Mouse (Mus musculus) small intestine, adult 2 months (tissue): ENCODE measurements around the gene Atp13a2. TPM values are rescaled to one million over a fixed set of nuclear protein-coding genes. Genes with fewer than 3 reads are reported as not detected.

Experiments
- H3K27ac ChIP-seq: fragments of 200-500 bp; 2 replicates; pipeline ENCODE4 v1.5.1; 2012; ENCODE audit warnings: low read depth, low read length, control low read depth, inconsistent platforms; ENCODE audit not compliant: insufficient read depth
- H3K27me3 ChIP-seq: fragments of 200-500 bp; 2 replicates; pipeline ENCODE4 v1.6.1; 2012; ENCODE audit warnings: mild to moderate bottlenecking, moderate library complexity, low read length, inconsistent platforms; ENCODE audit not compliant: control insufficient read depth, insufficient read depth
- H3K36me3 ChIP-seq: fragments of 200-500 bp; 2 replicates; pipeline ENCODE4 v1.6.1; 2012; ENCODE audit warnings: mild to moderate bottlenecking, low read length, control low read depth, inconsistent platforms; ENCODE audit not compliant: control insufficient read depth, insufficient read depth
- H3K4me1 ChIP-seq: fragments of 200-500 bp; 2 replicates; pipeline ENCODE4 v1.6.1; 2012; ENCODE audit warnings: low read length, inconsistent platforms, mixed read lengths; ENCODE audit not compliant: control insufficient read depth, insufficient read depth, insufficient read length
- H3K4me3 ChIP-seq: fragments of 200-500 bp; 2 replicates; pipeline ENCODE4 v1.5.1; 2012; ENCODE audit warnings: low read depth, mild to moderate bottlenecking, control low read depth, inconsistent platforms, low read length, moderate library complexity
- CTCF ChIP-seq: fragments of 200-500 bp; IDR thresholded peaks from 2 replicates; pipeline ENCODE4 v1.5.1; 2012; ENCODE audit warnings: low read depth, mild to moderate bottlenecking, control low read depth, inconsistent platforms, low read length, moderate library complexity, mixed read lengths; ENCODE audit not compliant: insufficient replicate concordance, insufficient read length; ENCODE audit errors: extremely low read depth
- POLR2A ChIP-seq: fragments of 200-500 bp; IDR thresholded peaks from 2 replicates; pipeline ENCODE4 v1.6.1; 2012; ENCODE audit warnings: low read depth, mild to moderate bottlenecking, control low read depth, inconsistent platforms, low read length, moderate library complexity
- WGBS: fragments of 180-500 bp; shearing (Covaris S2); methylation state at CpG from one replicate; pipeline ENCODE4 v1.1.7; 2018; 5-methylcytosine and 5-hydroxymethylcytosine counted together
- polyA plus RNA-seq: library from polyadenylated mRNA; depleted of rRNA; stranded (reverse); fragments of >200 nt; gene quantifications from 2 replicates; pipeline ENCODE4 v1.2.3, GENCODE M21; 2012

The Atp13a2 gene
- polyA plus RNA-seq, 1 experiment: 63.0 TPM

- H3K27ac ChIP-seq: no peak overlapping the region
- peaks cover 14% of the 10 kb centered on the region for H3K4me1 ChIP-seq
- H3K36me3 ChIP-seq: no peaks in the 10 kb centered on the region
- no peak overlapping the region for H3K4me3 ChIP-seq
- TF ChIP-seq POLR2A (peak; percentile 29; the same call in 1 of the 2 replicates), CTCF (peak; percentile 90)
- no peaks in the 10 kb centered on the region for H3K27me3 ChIP-seq
- WGBS: 16% methylated on average over 6 of the region's 6 CpGs
Observed at GRCm38 (mm10) chr4:141031733-141032132, 45.1 kb downstream of the Atp13a2 start.

- peak overlapping the region; percentile 52 for H3K27ac ChIP-seq
- peaks cover 14% of the 10 kb centered on the region for H3K4me1 ChIP-seq
- no peaks in the 10 kb centered on the region for H3K27me3 ChIP-seq
- TF ChIP-seq CTCF (no peak), POLR2A (no peak)
- peak overlapping the region; percentile 13; the same call in 1 of the 2 replicates for H3K4me3 ChIP-seq
- H3K36me3 ChIP-seq: no peaks in the 10 kb centered on the region
- WGBS: 29% methylated on average over 27 of the region's 27 CpGs
Observed at GRCm38 (mm10) chr4:141033606-141034549, 47.2 kb downstream of the Atp13a2 start.

DNA sequence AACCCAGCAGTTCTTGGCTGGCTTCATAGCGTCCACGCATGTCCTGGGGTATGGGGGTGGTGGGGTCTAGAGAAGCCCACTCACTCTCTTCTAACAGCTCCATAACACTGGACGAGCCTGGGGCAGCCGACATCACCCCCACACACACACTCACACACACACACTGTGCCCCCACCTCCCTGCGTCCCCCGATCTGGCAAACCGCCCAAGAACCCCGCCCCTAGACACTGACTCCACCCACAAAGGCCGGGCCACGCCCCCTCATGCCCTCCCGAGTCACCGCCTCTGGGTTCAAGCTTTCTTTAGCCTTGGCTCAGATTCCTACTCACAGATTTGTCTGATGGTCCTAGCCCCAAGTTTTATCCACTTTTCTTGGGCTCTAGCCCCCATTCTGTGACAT, 54.4 kb downstream of the Atp13a2 start:
- H3K4me1 ChIP-seq: no peaks in the 10 kb centered on the region
- H3K27me3 ChIP-seq: no peaks in the 10 kb centered on the region
- H3K4me3 ChIP-seq: no peak overlapping the region
- no peak for TF ChIP-seq POLR2A
- TF ChIP-seq CTCF: no peak
- H3K36me3 ChIP-seq: 0 out of 2 replicates have a peak, but pooled peaks cover 1% of the 10 kb centered on the region
- 59% methylated on average over 12 of the region's 12 CpGs for WGBS
- H3K27ac ChIP-seq: no peak overlapping the region

- WGBS: 26% methylated on average over 8 of the region's 8 CpGs
- Histone ChIP-seq H3K27ac (no peak overlapping the region), H3K4me3 (no peak overlapping the region), H3K36me3 (0 out of 2 replicates have a peak, but pooled peaks cover 1% of the 10 kb centered on the region), H3K27me3 (no peaks in the 10 kb centered on the region), H3K4me1 (no peaks in the 10 kb centered on the region)
- TF ChIP-seq POLR2A (no peak), CTCF (peak; percentile 72)
Observed at GRCm38 (mm10) chr4:141044816-141045215, 58.1 kb downstream of the Atp13a2 start.

GRCm38 (mm10) chr4:141048810-141049475, 62.3 kb downstream of the Atp13a2 start:
- WGBS: 89% methylated on average over 17 of the region's 17 CpGs
- H3K27me3 ChIP-seq: no peaks in the 10 kb centered on the region
- TF ChIP-seq POLR2A: no peak
- no peak for TF ChIP-seq CTCF
- no peaks in the 10 kb centered on the region for H3K36me3 ChIP-seq
- H3K4me3 ChIP-seq: no peak overlapping the region
- no peak overlapping the region for H3K27ac ChIP-seq
- H3K4me1 ChIP-seq: no peaks in the 10 kb centered on the region

DNA sequence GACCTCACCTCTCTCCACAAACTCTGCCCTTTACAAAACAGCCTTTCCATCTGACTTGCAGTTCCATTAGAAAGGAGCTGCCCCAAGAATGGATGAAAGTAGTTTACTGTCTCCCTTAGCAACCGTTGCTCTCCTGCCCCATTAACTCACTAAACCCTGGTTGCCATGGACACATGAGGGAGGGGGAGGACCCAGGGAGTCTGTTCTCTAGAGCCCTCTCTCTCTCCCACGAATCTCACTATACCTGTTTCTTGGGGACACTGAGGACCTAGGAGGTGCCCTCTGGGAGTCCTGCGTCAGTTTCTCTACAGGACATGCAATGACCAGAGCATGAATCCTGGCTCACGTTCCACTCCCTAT, 62.8 kb downstream of the Atp13a2 start:
- H3K27ac ChIP-seq: no peak overlapping the region
- TF ChIP-seq POLR2A (no peak), CTCF (no peak)
- H3K36me3 ChIP-seq: no peaks in the 10 kb centered on the region
- WGBS: 58% methylated on average over 4 of the region's 4 CpGs
- H3K27me3 ChIP-seq: no peaks in the 10 kb centered on the region
- no peak overlapping the region for H3K4me3 ChIP-seq
- H3K4me1 ChIP-seq: no peaks in the 10 kb centered on the region

- 78% methylated on average over 12 of the region's 12 CpGs for WGBS
- H3K4me1 ChIP-seq: no peaks in the 10 kb centered on the region
- H3K27me3 ChIP-seq: no peaks in the 10 kb centered on the region
- no peak overlapping the region for H3K27ac ChIP-seq
- TF ChIP-seq CTCF (no peak), POLR2A (no peak)
- H3K4me3 ChIP-seq: no peak overlapping the region
- H3K36me3 ChIP-seq: no peaks in the 10 kb centered on the region
Observed at GRCm38 (mm10) chr4:141052442-141052841, 65.8 kb downstream of the Atp13a2 start.

DNA sequence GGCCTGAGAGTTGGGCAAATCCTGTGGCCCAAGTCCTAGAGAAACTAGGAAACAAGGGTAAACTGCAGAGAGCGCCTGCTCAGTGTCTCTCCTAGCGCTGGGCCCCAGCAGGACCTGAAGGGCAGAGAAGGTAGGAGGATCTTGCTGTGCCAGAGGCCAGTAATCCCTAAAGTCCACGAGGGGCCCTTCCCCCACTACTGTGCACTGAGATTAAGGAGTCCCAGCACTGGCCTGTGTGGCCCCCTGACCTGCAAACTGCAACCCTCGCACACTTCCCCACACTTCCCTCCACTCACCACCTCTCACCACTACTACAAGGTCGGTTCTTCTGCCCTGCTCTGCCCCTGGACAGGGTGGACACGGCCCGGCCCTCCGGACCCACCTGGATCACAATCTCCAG, 66.5 kb downstream of the Atp13a2 start:
- WGBS: 80% methylated on average over 8 of the region's 8 CpGs
- Histone ChIP-seq H3K27ac (no peak overlapping the region), H3K27me3 (no peaks in the 10 kb centered on the region), H3K4me1 (no peaks in the 10 kb centered on the region), H3K4me3 (no peak overlapping the region), H3K36me3 (no peaks in the 10 kb centered on the region)
- TF ChIP-seq CTCF (no peak), POLR2A (no peak)
